In the genomic region with DNA sequence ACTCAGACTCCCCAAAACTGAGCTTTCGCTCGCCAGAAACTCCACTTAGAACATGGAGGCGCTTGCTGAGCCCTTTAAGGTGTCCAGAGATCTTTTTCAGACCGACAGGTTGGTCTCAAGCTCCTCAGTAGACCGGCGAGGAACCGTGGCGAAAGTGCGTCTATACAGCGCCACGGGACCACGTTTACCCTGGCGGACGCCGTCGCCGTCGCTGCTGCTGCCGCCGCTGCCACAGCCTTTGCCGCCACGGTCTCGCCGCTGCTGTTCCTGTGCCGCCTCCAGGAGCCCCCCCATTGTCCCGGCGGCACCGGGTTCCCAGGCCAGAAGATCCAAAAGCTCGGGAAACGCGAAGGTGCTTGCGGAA, we compare ENCODE assay signal across 8 mouse cellular contexts. TPM values are rescaled to one million over a fixed set of nuclear protein-coding genes. Genes with fewer than 3 reads are reported as not detected.
A peak's percentile ranks its signal among the peaks of the same experiment; 100 is the strongest.
DNase-seq lines count a peak whose midpoint lies in the region; ATAC-seq and TF ChIP-seq lines count a peak whose summit lies in the region.

A gene (plus strand): TSS at position 152 of the 364 bp plus-strand sequence.

- peak within 1 kb of the TSS; percentile 99 for H3K4me2 ChIP-seq in midbrain, embryonic 12.5 days (replicated peaks)

- ATAC-seq in midbrain, embryonic 12.5 days (ENCODE audit: low FRiP score, low read depth), result peak; percentile 47

- H3K27me3 ChIP-seq in liver, adult 2 months (ENCODE audit: control insufficient read depth, insufficient read depth, low read length), result no peaks in the 10 kb centered on the region
- H3K27me3 ChIP-seq in midbrain, embryonic 12.5 days, result no peaks in the 10 kb centered on the region

- peaks cover 5% of the 10 kb centered on the region for H3K36me3 ChIP-seq in liver, adult 2 months (ENCODE audit: control insufficient read depth, insufficient read depth, low read length)
- H3K36me3 ChIP-seq in midbrain, embryonic 12.5 days, result peaks cover 15% of the 10 kb centered on the region

- H3K9ac ChIP-seq in liver, adult 2 months (ENCODE audit: low read depth, low read length), result peak within 1 kb of the TSS; percentile 96
- H3K9ac ChIP-seq in midbrain, embryonic 12.5 days (replicated peaks), result peak within 1 kb of the TSS; percentile 97

- peaks cover 32% of the 10 kb centered on the region for H3K79me2 ChIP-seq in liver, adult 2 months (ENCODE audit: control insufficient read depth, insufficient read depth, low read length)

- TF ChIP-seq POLR2A in liver, adult 2 months (IDR thresholded peaks at IDR 0.05; ENCODE audit: extremely low read depth, insufficient read depth, low read length), result peak; percentile 60; the same call in 1 of the 2 replicates
- TF ChIP-seq POLR2A in bone marrow, adult 2 months (IDR thresholded peaks at IDR 0.05; ENCODE audit: borderline replicate concordance, control insufficient read depth, low read depth, low read length), result peak; percentile 29; the same call in 1 of the 2 replicates

- DNase-seq in liver, adult 2 months (ENCODE audit: extremely low read depth, low read depth, low spot score), result no peak
- DNase-seq in liver (no peak), MN1 (ENCODE audit: low spot score) (no peak)
- no peak for DNase-seq in heart, adult 8-10 months (ENCODE audit: low spot score)
- DNase-seq in layer of hippocampus, postnatal 10 days (ENCODE audit: low spot score in 2 of 2), result no peak
- DNase-seq in cerebellum, adult 11 months, result no peak

- under 1% methylated on average over 32 of the region's 32 CpGs for WGBS in liver, adult 2 months
- under 1% methylated on average over 32 of the region's 32 CpGs for WGBS in bone marrow, adult 2 months
- under 1% methylated on average over 32 of the region's 32 CpGs for WGBS in midbrain, embryonic 12.5 days

- peaks cover 7% of the 10 kb centered on the region for H3K4me1 ChIP-seq in liver, adult 2 months (ENCODE audit: control insufficient read depth, insufficient read depth, low read length)
- H3K4me1 ChIP-seq in bone marrow, adult 2 months (ENCODE audit: control insufficient read depth, insufficient read depth, low read length), result no peaks in the 10 kb centered on the region; the same call in 1 of the 2 replicates
- H3K4me1 ChIP-seq in midbrain, embryonic 12.5 days, result peaks cover 26% of the 10 kb centered on the region

- TF ChIP-seq CTCF in liver, adult 2 months (IDR thresholded peaks at IDR 0.05; ENCODE audit: low read depth, low read length), result no peak
- no peak for TF ChIP-seq CTCF in bone marrow, adult 2 months (IDR thresholded peaks at IDR 0.05; ENCODE audit: control insufficient read depth, insufficient read depth, low read length)

- no peaks in the 10 kb centered on the region for H3K9me3 ChIP-seq in midbrain, embryonic 12.5 days

- H3K27ac ChIP-seq in liver, adult 2 months (replicated peaks; ENCODE audit: insufficient read depth, low read depth, low read length), result peak within 1 kb of the TSS; percentile 100
- H3K27ac ChIP-seq in bone marrow, adult 2 months (ENCODE audit: control insufficient read depth, insufficient read depth, low read depth, low read length, poor library complexity), result peak within 1 kb of the TSS; percentile 99
- peak within 1 kb of the TSS; percentile 99 for H3K27ac ChIP-seq in midbrain, embryonic 12.5 days (replicated peaks)

- peak within 1 kb of the TSS; percentile 97 for H3K4me3 ChIP-seq in liver, adult 2 months (ENCODE audit: insufficient read depth, low read depth, low read length)
- H3K4me3 ChIP-seq in bone marrow, adult 2 months (replicated peaks; ENCODE audit: control insufficient read depth, low read depth, low read length), result peak within 1 kb of the TSS; percentile 80
- H3K4me3 ChIP-seq in midbrain, embryonic 12.5 days, result peak within 1 kb of the TSS; percentile 99

RNA-seq across cellular contexts. Expression of the gene that starts here (rescaled TPM):
- total RNA-seq in liver, adult 2 months (2014; rRNA removed), result 5.4 and 5.5 TPM in 2 replicates
- polyA plus RNA-seq in liver, adult 2 months (2012; rRNA removed), result 6.7 and 10.2 TPM in 2 replicates
- 27.5 and 38.2 TPM in 2 replicates for polyA plus RNA-seq in bone marrow, adult 2 months (2011; ENCODE audit: insufficient read depth, insufficient read length, low replicate concordance, missing spikeins)
- total RNA-seq in heart, adult 8-10 months (2022), result 10 to 100 TPM; 13.2 to 16.0 (median 14.7) TPM
- total RNA-seq in layer of hippocampus, postnatal 10 days (2021), result 10 to 100 TPM; 28.3 to 28.6 TPM
- polyA plus RNA-seq in midbrain, embryonic 12.5 days (2016; fragmentation: Nextera tagmentation; extraction: Ambion mirVana), result 29.6 and 31.2 TPM in 2 replicates
